Mouse (Mus musculus) limb, embryonic 10.5 days (tissue): ENCODE results near the gene Supt6. TPM values are rescaled to one million over a fixed set of nuclear protein-coding genes. Genes with fewer than 3 reads are reported as not detected.

Experiments used
- DNase-seq: peaks from one replicate; pipeline ENCODE4 v3.0.0-alpha.2; 2017; ENCODE audit warnings: low spot score
- H3K27ac ChIP-seq: fragments of 300-500 bp; sonication (generic); 2 replicates; pipeline ENCODE4 v1.5.1; 2016; ENCODE audit warnings: mild to moderate bottlenecking
- H3K27me3 ChIP-seq: fragments of 300-500 bp; sonication (generic); 2 replicates; pipeline ENCODE4 v1.6.1; 2016; ENCODE audit warnings: low read depth, mild to moderate bottlenecking; ENCODE audit not compliant: poor library complexity, severe bottlenecking
- H3K36me3 ChIP-seq: fragments of 300-500 bp; sonication (generic); 2 replicates; pipeline ENCODE4 v1.6.1; 2016; ENCODE audit warnings: mild to moderate bottlenecking, moderate library complexity
- H3K4me1 ChIP-seq: fragments of 300-500 bp; sonication (generic); 2 replicates; pipeline ENCODE4 v1.6.1; 2016
- H3K4me3 ChIP-seq: fragments of 300-500 bp; sonication (generic); 2 replicates; pipeline ENCODE4 v1.5.1; 2016; ENCODE audit warnings: mild to moderate bottlenecking, moderate library complexity
- H3K9me3 ChIP-seq: fragments of 300-500 bp; sonication (generic); replicated peaks from 2 replicates; pipeline ENCODE4 v1.6.1; 2016; ENCODE audit warnings: mild to moderate bottlenecking
- WGBS: fragments of 180-500 bp; shearing (Covaris S2); methylation state at CpG from one replicate; pipeline ENCODE4 v1.1.7; 2016; 5-methylcytosine and 5-hydroxymethylcytosine counted together
- polyA plus RNA-seq: library from polyadenylated mRNA; unstranded; fragments of >200 nt; fragmentation: Nextera tagmentation; extraction: Ambion mirVana; gene quantifications from 2 replicates; pipeline ENCODE4 v1.2.1, GENCODE M21; 2016

The Supt6 gene
- polyA plus RNA-seq, 1 experiment from 2014 or later = 41.6 TPM

GRCm38 (mm10) chr11:78166640-78167039 is 79.1 kb downstream of the Supt6 start:
- Histone ChIP-seq H3K4me1 (peaks cover 43% of the 10 kb centered on the region), H3K4me3 (no peak overlapping the region), H3K27ac (peak overlapping the region; percentile 15; the same call in 1 of the 2 replicates), H3K36me3 (peaks cover 50% of the 10 kb centered on the region), H3K27me3 (0 out of 2 replicates have a peak, but pooled peaks cover 4% of the 10 kb centered on the region), H3K9me3 (no peaks in the 10 kb centered on the region)
- DNase-seq = no peak
- 61% methylated on average over 6 of the region's 6 CpGs for WGBS

DNA sequence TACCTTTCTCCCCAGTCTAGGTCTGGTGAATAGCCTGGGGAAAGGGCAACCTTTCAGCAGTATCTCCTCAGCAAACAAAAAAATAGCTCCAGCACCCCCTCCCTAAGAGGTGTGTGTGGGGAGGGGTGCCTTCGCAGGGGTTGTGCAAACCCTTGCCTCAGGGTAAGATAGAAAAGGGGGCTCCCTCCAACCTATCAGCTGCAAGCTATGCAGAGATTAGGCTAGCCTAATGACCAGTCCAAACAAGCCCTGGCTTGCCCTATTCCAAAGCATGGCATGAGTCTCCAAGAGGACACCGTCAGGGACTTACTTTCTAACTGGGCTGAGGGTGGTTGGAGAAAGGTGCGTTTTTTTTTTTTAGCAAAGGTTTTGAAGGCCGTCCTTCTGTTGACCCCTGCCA is 79.6 kb downstream of the Supt6 start:
- Histone ChIP-seq H3K27ac (peak overlapping the region; percentile 99), H3K4me1 (peaks cover 46% of the 10 kb centered on the region), H3K4me3 (peak overlapping the region; percentile 98), H3K9me3 (no peaks in the 10 kb centered on the region), H3K27me3 (0 out of 2 replicates have a peak, but pooled peaks cover 4% of the 10 kb centered on the region), H3K36me3 (peaks cover 51% of the 10 kb centered on the region)
- DNase-seq = no peak
- WGBS = 40% methylated on average over 4 of the region's 4 CpGs

DNA sequence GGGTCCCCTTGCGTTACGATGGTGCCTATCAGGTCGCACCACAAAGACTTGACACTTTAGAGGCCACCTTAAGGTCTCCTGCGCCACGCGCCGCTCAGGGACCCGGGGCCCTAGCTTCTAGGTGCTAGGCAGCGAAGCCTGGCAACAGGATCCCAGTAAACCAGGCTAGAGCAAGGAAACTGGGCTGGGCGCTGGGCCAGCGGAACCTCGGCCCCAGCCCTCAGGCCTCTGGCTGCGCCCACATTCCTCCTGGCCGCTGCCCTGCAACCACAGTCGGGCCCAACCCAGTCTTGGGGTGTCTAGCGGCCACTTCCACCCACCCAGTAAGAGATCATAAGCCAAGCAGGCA is 80.1 kb downstream of the Supt6 start:
- Histone ChIP-seq H3K27me3 (0 out of 2 replicates have a peak, but pooled peaks cover 4% of the 10 kb centered on the region), H3K4me1 (peaks cover 48% of the 10 kb centered on the region), H3K27ac (peak overlapping the region; percentile 99), H3K36me3 (peaks cover 51% of the 10 kb centered on the region), H3K9me3 (no peaks in the 10 kb centered on the region), H3K4me3 (peak overlapping the region; percentile 98)
- 5% methylated on average over 16 of the region's 16 CpGs for WGBS
- no peak for DNase-seq

DNA sequence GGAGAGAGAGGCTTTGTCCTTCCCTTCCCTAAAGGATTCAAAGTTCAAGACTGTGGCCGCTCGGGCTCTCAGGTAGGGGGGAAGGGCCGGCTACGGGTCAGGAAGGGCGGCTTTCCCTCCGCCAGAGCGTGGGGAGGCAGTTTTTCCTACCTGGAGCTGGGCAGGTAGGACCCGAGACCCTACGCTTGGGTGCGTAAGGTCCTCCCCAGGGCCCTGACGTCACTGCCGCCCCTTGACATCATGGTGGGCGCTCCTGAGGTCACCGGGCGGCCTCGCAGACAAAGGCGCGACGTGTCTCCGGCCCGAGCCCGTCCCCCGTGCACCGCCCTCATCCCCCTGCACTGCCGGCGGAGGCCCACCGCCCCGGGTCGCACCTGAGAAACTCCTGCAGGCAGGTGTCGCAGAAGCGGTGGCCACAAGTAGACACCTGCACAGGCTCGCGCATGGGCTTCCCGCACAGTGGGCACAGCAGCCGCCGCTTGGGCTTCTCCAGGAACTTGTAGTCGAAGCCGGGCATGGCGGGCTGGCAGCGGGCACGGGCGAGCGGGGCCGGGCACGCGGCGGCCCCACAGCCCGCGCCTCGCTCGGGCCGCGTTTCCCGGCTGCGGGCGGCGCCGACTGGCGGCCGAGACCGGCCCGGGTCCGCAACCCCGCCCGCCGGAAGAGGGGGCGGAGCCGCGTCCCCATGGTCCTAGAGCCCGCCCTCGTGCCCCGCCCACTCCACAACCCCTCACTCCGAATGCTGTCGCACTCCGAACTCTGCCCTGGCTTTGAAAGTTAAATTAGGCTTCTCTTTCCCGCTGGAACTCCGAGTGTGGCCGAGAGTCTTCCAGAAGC is 80.6 kb downstream of the Supt6 start, which contains the start of gene Traf4:
Gene Traf4, minus strand, starts transcription at position 666 of the 837 bp plus-strand sequence.
- under 1% methylated on average over 78 of the region's 78 CpGs for WGBS
- H3K27ac ChIP-seq = peak within 1 kb of the TSS; percentile 99
- peaks cover 48% of the 10 kb centered on the region for H3K4me1 ChIP-seq

GRCm38 (mm10) chr11:78164604-78164923 is 81.2 kb downstream of the Supt6 start:
- H3K9me3 ChIP-seq = no peaks in the 10 kb centered on the region
- H3K4me1 ChIP-seq = peaks cover 50% of the 10 kb centered on the region
- DNase-seq = no peak
- H3K36me3 ChIP-seq = peaks cover 56% of the 10 kb centered on the region
- H3K27ac ChIP-seq = peak overlapping the region; percentile 99
- 0% methylated on average over 14 of the region's 14 CpGs for WGBS
- H3K4me3 ChIP-seq = peak overlapping the region; percentile 98
- H3K27me3 ChIP-seq = 0 out of 2 replicates have a peak, but pooled peaks cover 4% of the 10 kb centered on the region

More for the DNA sequence above, 80.6 kb downstream of the Supt6 start, which contains the start of gene Traf4:
- peaks cover 51% of the 10 kb centered on the region for H3K36me3 ChIP-seq
- peak within 1 kb of the TSS; percentile 98 for H3K4me3 ChIP-seq
- peak; percentile 94 for DNase-seq
- H3K9me3 ChIP-seq = no peaks in the 10 kb centered on the region
- H3K27me3 ChIP-seq = 0 out of 2 replicates have a peak, but pooled peaks cover 4% of the 10 kb centered on the region

- H3K4me3 ChIP-seq = peak overlapping the region; percentile 98
- peaks cover 51% of the 10 kb centered on the region for H3K4me1 ChIP-seq
- peak; percentile 88 for DNase-seq
- no peaks in the 10 kb centered on the region for H3K9me3 ChIP-seq
- H3K27me3 ChIP-seq = 0 out of 2 replicates have a peak, but pooled peaks cover 4% of the 10 kb centered on the region
- H3K36me3 ChIP-seq = peaks cover 63% of the 10 kb centered on the region
- H3K27ac ChIP-seq = peak overlapping the region; percentile 99
- WGBS = under 1% methylated on average over 22 of the region's 22 CpGs
Measured at GRCm38 (mm10) chr11:78163681-78164603, 81.8 kb downstream of the Supt6 start.

GRCm38 (mm10) chr11:78163045-78163444 is 82.7 kb downstream of the Supt6 start:
- Histone ChIP-seq H3K27me3 (0 out of 2 replicates have a peak, but pooled peaks cover 4% of the 10 kb centered on the region), H3K4me1 (peaks cover 49% of the 10 kb centered on the region), H3K36me3 (peaks cover 72% of the 10 kb centered on the region), H3K27ac (peak overlapping the region; percentile 99), H3K4me3 (peak overlapping the region; percentile 98), H3K9me3 (no peaks in the 10 kb centered on the region)
- no peak for DNase-seq
- WGBS = 66% methylated on average over 2 of the region's 2 CpGs

DNA sequence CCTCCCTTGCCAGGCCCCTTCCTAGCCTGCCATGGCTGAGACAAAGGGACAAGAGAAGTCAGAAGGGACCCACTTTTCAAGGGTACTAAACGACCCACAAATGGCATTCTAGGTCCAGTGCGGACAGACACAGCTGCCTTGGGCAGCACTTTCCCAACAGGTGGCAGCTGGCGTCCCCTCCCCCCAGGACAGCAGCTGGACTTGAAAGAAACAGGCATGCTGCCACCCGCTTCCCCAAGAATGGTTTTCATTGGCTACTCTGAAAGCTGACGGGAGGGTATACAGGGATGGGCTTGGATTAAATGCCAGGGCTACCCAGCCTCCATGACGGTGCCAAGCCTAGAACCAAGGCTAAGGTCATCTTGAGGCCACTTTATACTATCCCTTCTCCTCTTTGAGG is 83.3 kb downstream of the Supt6 start:
- Histone ChIP-seq H3K4me3 (peak overlapping the region; percentile 98), H3K27ac (peak overlapping the region; percentile 99), H3K36me3 (peaks cover 74% of the 10 kb centered on the region), H3K9me3 (no peaks in the 10 kb centered on the region), H3K27me3 (0 out of 2 replicates have a peak, but pooled peaks cover 4% of the 10 kb centered on the region), H3K4me1 (peaks cover 51% of the 10 kb centered on the region)
- no peak for DNase-seq
- 60% methylated on average over 6 of the region's 6 CpGs for WGBS

DNA sequence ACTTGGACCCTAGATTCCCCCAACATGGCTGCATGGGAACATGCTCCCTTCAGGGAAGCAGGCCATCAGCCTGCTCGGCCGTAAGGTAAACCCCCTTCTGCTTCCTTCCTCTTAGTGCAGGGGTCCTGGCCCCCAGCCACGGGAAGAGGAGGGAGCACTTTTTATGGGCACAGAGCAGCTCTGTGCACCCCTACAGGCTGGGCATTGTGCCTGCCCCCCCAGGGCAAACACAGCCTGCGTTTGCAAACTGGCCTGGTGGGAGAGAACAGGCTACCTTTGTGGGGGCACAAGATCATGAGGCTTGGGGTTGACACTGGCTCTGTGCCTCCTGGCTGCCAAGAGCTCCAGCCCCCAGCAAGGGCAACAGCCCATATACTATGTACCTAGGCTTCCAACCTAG is 83.8 kb downstream of the Supt6 start:
- Histone ChIP-seq H3K27me3 (no peaks in the 10 kb centered on the region), H3K36me3 (peaks cover 74% of the 10 kb centered on the region), H3K27ac (peak overlapping the region; percentile 99; the same call in 1 of the 2 replicates), H3K4me3 (peak overlapping the region; percentile 98), H3K9me3 (no peaks in the 10 kb centered on the region), H3K4me1 (peaks cover 51% of the 10 kb centered on the region)
- DNase-seq = no peak
- 77% methylated on average over 4 of the region's 4 CpGs for WGBS

DNA sequence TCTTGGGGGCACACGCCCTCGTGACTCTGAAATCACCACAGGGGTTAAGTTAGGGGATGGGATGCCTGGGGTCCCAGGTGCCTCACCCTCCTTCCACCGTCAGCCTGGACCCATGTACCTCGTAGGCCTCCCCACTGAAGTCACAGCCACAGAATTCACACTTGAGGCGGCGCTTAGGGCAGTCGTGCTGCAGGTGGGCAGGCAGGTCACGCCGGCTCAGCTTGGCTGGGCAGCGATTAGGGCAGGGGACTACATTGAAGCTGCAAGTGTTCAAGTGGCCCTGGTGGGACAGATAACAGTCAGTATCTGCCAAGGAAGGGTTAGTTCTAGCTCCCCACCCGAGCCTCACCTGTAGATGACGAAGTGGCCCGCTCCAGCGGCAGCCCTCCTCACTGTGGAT is 84.6 kb downstream of the Supt6 start:
- Histone ChIP-seq H3K9me3 (no peaks in the 10 kb centered on the region), H3K36me3 (peaks cover 82% of the 10 kb centered on the region), H3K4me1 (peaks cover 43% of the 10 kb centered on the region), H3K27ac (no peak overlapping the region), H3K4me3 (no peak overlapping the region), H3K27me3 (no peaks in the 10 kb centered on the region)
- no peak for DNase-seq
- WGBS = 95% methylated on average over 14 of the region's 14 CpGs

GRCm38 (mm10) chr11:78160675-78161074 is 85.1 kb downstream of the Supt6 start:
- H3K9me3 ChIP-seq = no peaks in the 10 kb centered on the region
- DNase-seq = no peak
- peaks cover 38% of the 10 kb centered on the region for H3K4me1 ChIP-seq
- WGBS = 90% methylated on average over 3 of the region's 3 CpGs
- no peaks in the 10 kb centered on the region for H3K27me3 ChIP-seq
- H3K36me3 ChIP-seq = peaks cover 87% of the 10 kb centered on the region
- H3K27ac ChIP-seq = no peak overlapping the region
- H3K4me3 ChIP-seq = no peak overlapping the region

DNA sequence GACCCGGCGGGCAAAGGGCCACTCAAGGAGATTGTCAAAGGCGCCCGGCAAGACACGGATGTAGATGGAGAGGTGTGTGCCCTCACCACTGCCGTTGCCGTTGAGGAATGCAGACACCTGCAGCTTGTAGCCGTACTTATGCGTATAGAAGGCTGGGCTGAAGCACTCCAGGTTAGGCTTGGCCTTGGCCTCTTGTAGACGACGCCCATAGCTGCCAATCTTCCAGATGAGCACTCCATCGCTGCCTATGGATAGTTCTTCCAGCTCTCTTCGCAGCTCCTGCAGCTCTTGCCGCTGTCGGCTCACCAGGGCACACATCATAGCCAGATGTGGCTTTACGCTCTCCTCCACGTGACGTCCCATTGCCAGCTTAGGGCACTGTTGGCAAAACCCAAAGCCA is 85.6 kb downstream of the Supt6 start:
- DNase-seq = no peak
- Histone ChIP-seq H3K9me3 (no peaks in the 10 kb centered on the region), H3K36me3 (peaks cover 92% of the 10 kb centered on the region), H3K4me1 (peaks cover 35% of the 10 kb centered on the region), H3K27me3 (no peaks in the 10 kb centered on the region), H3K4me3 (no peak overlapping the region), H3K27ac (no peak overlapping the region)
- WGBS = 91% methylated on average over 18 of the region's 18 CpGs
